Mouse (Mus musculus): ENCODE results near the gene Fhdc1.

Fhdc1 gene

GRCm38 (mm10) chr3:84435288-84436043, 44.8 kb downstream of the Fhdc1 start:
- DNase-seq (ENCODE audit: low read depth, low spot score) = no peak

- DNase-seq (ENCODE audit: low read depth, low spot score) = no peak
Measured at GRCm38 (mm10) chr3:84432797-84433445, 47.3 kb downstream of the Fhdc1 start.

GRCm38 (mm10) chr3:84431257-84431656, 49.0 kb downstream of the Fhdc1 start:
- no peak for DNase-seq (ENCODE audit: low read depth, low spot score)

- no peak for DNase-seq (ENCODE audit: low read depth, low spot score)
Measured at GRCm38 (mm10) chr3:84430152-84430551, 50.1 kb downstream of the Fhdc1 start.

GRCm38 (mm10) chr3:84428994-84429725, 51.1 kb downstream of the Fhdc1 start:
- no peak for DNase-seq (ENCODE audit: low read depth, low spot score)

- no peak for DNase-seq (ENCODE audit: low read depth, low spot score)
Measured at GRCm38 (mm10) chr3:84427779-84428178, 52.5 kb downstream of the Fhdc1 start.

GRCm38 (mm10) chr3:84422340-84422739, 57.9 kb downstream of the Fhdc1 start:
- no peak for DNase-seq (ENCODE audit: low read depth, low spot score)

GRCm38 (mm10) chr3:84413868-84414267, 66.4 kb downstream of the Fhdc1 start:
- DNase-seq (ENCODE audit: low read depth, low spot score) = no peak

GRCm38 (mm10) chr3:84412920-84413319, 67.3 kb downstream of the Fhdc1 start:
- no peak for DNase-seq (ENCODE audit: low read depth, low spot score)

- no peak for DNase-seq (ENCODE audit: low read depth, low spot score)
Measured at GRCm38 (mm10) chr3:84409474-84409862, 70.8 kb downstream of the Fhdc1 start.

- no peak for DNase-seq (ENCODE audit: low read depth, low spot score)
Measured at GRCm38 (mm10) chr3:84408756-84409473, 71.3 kb downstream of the Fhdc1 start.

- DNase-seq (ENCODE audit: low read depth, low spot score) = no peak
Measured at GRCm38 (mm10) chr3:84405523-84405922, 74.7 kb downstream of the Fhdc1 start.

GRCm38 (mm10) chr3:84403389-84403788, 76.8 kb downstream of the Fhdc1 start:
- DNase-seq (ENCODE audit: low read depth, low spot score) = no peak

- DNase-seq (ENCODE audit: low read depth, low spot score) = no peak
Measured at GRCm38 (mm10) chr3:84402716-84403115, 77.5 kb downstream of the Fhdc1 start.

GRCm38 (mm10) chr3:84397976-84398375, 82.3 kb downstream of the Fhdc1 start:
- DNase-seq (ENCODE audit: low read depth, low spot score) = no peak

- no peak for DNase-seq (ENCODE audit: low read depth, low spot score)
Measured at GRCm38 (mm10) chr3:84396240-84396639, 84.0 kb downstream of the Fhdc1 start.

GRCm38 (mm10) chr3:84395840-84396239, 84.4 kb downstream of the Fhdc1 start:
- no peak for DNase-seq (ENCODE audit: low read depth, low spot score)

GRCm38 (mm10) chr3:84394841-84395447, 85.3 kb downstream of the Fhdc1 start:
- no peak for DNase-seq (ENCODE audit: low read depth, low spot score)
